Mouse (Mus musculus): ENCODE data around the gene Slit3. TPM values are rescaled to one million over a fixed set of nuclear protein-coding genes. Genes with fewer than 3 reads are reported as not detected.

The Slit3 gene
- polyA plus RNA-seq, 1 experiment from 2014 or later = 4.5 TPM

- Histone ChIP-seq H3K27me3 (ENCODE audit: control insufficient read depth, insufficient read depth, low read depth, low read length) (peaks cover 10% of the 10 kb centered on the region), H3K4me3 (ENCODE audit: low read depth, low read length) (no peak overlapping the region)
- 30% methylated on average over 3 of the region's 3 CpGs for WGBS
Observed at GRCm38 (mm10) chr11:35406045-35406444, 285.0 kb downstream of the Slit3 start.

GRCm38 (mm10) chr11:35406522-35406921 is 285.5 kb downstream of the Slit3 start:
- Histone ChIP-seq H3K27ac (ENCODE audit: low read length) (no peak overlapping the region), H3K9me3 (replicated peaks; ENCODE audit: control insufficient read depth, low read length, poor library complexity, severe bottlenecking) (no peaks in the 10 kb centered on the region), H3K36me3 (ENCODE audit: control insufficient read depth, insufficient read depth, low read length) (no peaks in the 10 kb centered on the region), H3K4me3 (ENCODE audit: low read depth, low read length) (no peak overlapping the region), H3K4me1 (ENCODE audit: control insufficient read depth, insufficient read depth, low read length) (0 out of 2 replicates have a peak, but pooled peaks cover 3% of the 10 kb centered on the region), H3K27me3 (ENCODE audit: control insufficient read depth, insufficient read depth, low read depth, low read length) (peaks cover 10% of the 10 kb centered on the region), H3K9ac (ENCODE audit: low read depth, low read length) (no peak overlapping the region), H3K4me2 (ENCODE audit: low read length) (no peak overlapping the region)
- 48% methylated on average over 6 of the region's 6 CpGs for WGBS
- no peak for ATAC-seq

More at GRCm38 (mm10) chr11:35406045-35406444, 285.0 kb downstream of the Slit3 start:
- Histone ChIP-seq H3K27ac (ENCODE audit: low read length) (no peak overlapping the region), H3K9me3 (replicated peaks; ENCODE audit: control insufficient read depth, low read length, poor library complexity, severe bottlenecking) (no peaks in the 10 kb centered on the region), H3K4me1 (ENCODE audit: control insufficient read depth, insufficient read depth, low read length) (0 out of 2 replicates have a peak, but pooled peaks cover 3% of the 10 kb centered on the region), H3K9ac (ENCODE audit: low read depth, low read length) (no peak overlapping the region), H3K4me2 (ENCODE audit: low read length) (no peak overlapping the region), H3K36me3 (ENCODE audit: control insufficient read depth, insufficient read depth, low read length) (no peaks in the 10 kb centered on the region)
- ATAC-seq = no peak

GRCm38 (mm10) chr11:35407341-35408154 is 286.5 kb downstream of the Slit3 start:
- Histone ChIP-seq H3K27ac (ENCODE audit: low read length) (no peak overlapping the region), H3K4me3 (ENCODE audit: low read depth, low read length) (no peak overlapping the region), H3K9ac (ENCODE audit: low read depth, low read length) (no peak overlapping the region), H3K4me1 (ENCODE audit: control insufficient read depth, insufficient read depth, low read length) (0 out of 2 replicates have a peak, but pooled peaks cover 3% of the 10 kb centered on the region), H3K9me3 (replicated peaks; ENCODE audit: control insufficient read depth, low read length, poor library complexity, severe bottlenecking) (no peaks in the 10 kb centered on the region), H3K27me3 (ENCODE audit: control insufficient read depth, insufficient read depth, low read depth, low read length) (peaks cover 10% of the 10 kb centered on the region), H3K36me3 (ENCODE audit: control insufficient read depth, insufficient read depth, low read length) (no peaks in the 10 kb centered on the region), H3K4me2 (ENCODE audit: low read length) (no peak overlapping the region)
- WGBS = 49% methylated on average over 12 of the region's 12 CpGs
- peak; percentile 82 for ATAC-seq

GRCm38 (mm10) chr11:35410431-35410830 is 289.4 kb downstream of the Slit3 start:
- no peak for ATAC-seq
- Histone ChIP-seq H3K9ac (ENCODE audit: low read depth, low read length) (no peak overlapping the region), H3K27me3 (ENCODE audit: control insufficient read depth, insufficient read depth, low read depth, low read length) (peaks cover 10% of the 10 kb centered on the region), H3K4me1 (ENCODE audit: control insufficient read depth, insufficient read depth, low read length) (0 out of 2 replicates have a peak, but pooled peaks cover 3% of the 10 kb centered on the region), H3K4me3 (ENCODE audit: low read depth, low read length) (no peak overlapping the region), H3K4me2 (ENCODE audit: low read length) (no peak overlapping the region), H3K9me3 (replicated peaks; ENCODE audit: control insufficient read depth, low read length, poor library complexity, severe bottlenecking) (no peaks in the 10 kb centered on the region), H3K27ac (ENCODE audit: low read length) (no peak overlapping the region), H3K36me3 (ENCODE audit: control insufficient read depth, insufficient read depth, low read length) (no peaks in the 10 kb centered on the region)
- 68% methylated on average over 3 of the region's 3 CpGs for WGBS

- WGBS = 46% methylated on average over 9 of the region's 9 CpGs
Observed at GRCm38 (mm10) chr11:35415768-35416401, 294.9 kb downstream of the Slit3 start.

GRCm38 (mm10) chr11:35416402-35417093 is 295.5 kb downstream of the Slit3 start:
- H3K36me3 ChIP-seq (ENCODE audit: control insufficient read depth, insufficient read depth, low read length) = no peaks in the 10 kb centered on the region
- ATAC-seq = 0 out of 2 replicates have a peak, but pooled peaks have one; percentile 25
- no peak overlapping the region for H3K27ac ChIP-seq (ENCODE audit: low read length)
- no peak overlapping the region for H3K4me3 ChIP-seq (ENCODE audit: low read depth, low read length)
- 48% methylated on average over 14 of the region's 14 CpGs for WGBS
- H3K4me2 ChIP-seq (ENCODE audit: low read length) = no peak overlapping the region
- H3K9ac ChIP-seq (ENCODE audit: low read depth, low read length) = no peak overlapping the region
- no peaks in the 10 kb centered on the region for H3K4me1 ChIP-seq (ENCODE audit: control insufficient read depth, insufficient read depth, low read length)
- no peaks in the 10 kb centered on the region for H3K9me3 ChIP-seq (replicated peaks; ENCODE audit: control insufficient read depth, low read length, poor library complexity, severe bottlenecking)
- no peaks in the 10 kb centered on the region; the same call in 1 of the 2 replicates for H3K27me3 ChIP-seq (ENCODE audit: control insufficient read depth, insufficient read depth, low read depth, low read length)

More at GRCm38 (mm10) chr11:35415768-35416401, 294.9 kb downstream of the Slit3 start:
- H3K27ac ChIP-seq (ENCODE audit: low read length) = no peak overlapping the region
- H3K9me3 ChIP-seq (replicated peaks; ENCODE audit: control insufficient read depth, low read length, poor library complexity, severe bottlenecking) = no peaks in the 10 kb centered on the region
- ATAC-seq = no peak
- H3K4me3 ChIP-seq (ENCODE audit: low read depth, low read length) = no peak overlapping the region
- peaks cover 1% of the 10 kb centered on the region; the same call in 1 of the 2 replicates for H3K27me3 ChIP-seq (ENCODE audit: control insufficient read depth, insufficient read depth, low read depth, low read length)
- H3K9ac ChIP-seq (ENCODE audit: low read depth, low read length) = no peak overlapping the region
- H3K4me1 ChIP-seq (ENCODE audit: control insufficient read depth, insufficient read depth, low read length) = no peaks in the 10 kb centered on the region
- no peaks in the 10 kb centered on the region for H3K36me3 ChIP-seq (ENCODE audit: control insufficient read depth, insufficient read depth, low read length)
- no peak overlapping the region for H3K4me2 ChIP-seq (ENCODE audit: low read length)

- H3K36me3 ChIP-seq (ENCODE audit: control insufficient read depth, insufficient read depth, low read length) = no peaks in the 10 kb centered on the region
- no peaks in the 10 kb centered on the region for H3K9me3 ChIP-seq (replicated peaks; ENCODE audit: control insufficient read depth, low read length, poor library complexity, severe bottlenecking)
- H3K9ac ChIP-seq (ENCODE audit: low read depth, low read length) = no peak overlapping the region
- no peak overlapping the region for H3K4me3 ChIP-seq (ENCODE audit: low read depth, low read length)
- no peak for ATAC-seq
- H3K4me2 ChIP-seq (ENCODE audit: low read length) = no peak overlapping the region
- WGBS = 68% methylated on average over 13 of the region's 13 CpGs
- no peaks in the 10 kb centered on the region; the same call in 1 of the 2 replicates for H3K27me3 ChIP-seq (ENCODE audit: control insufficient read depth, insufficient read depth, low read depth, low read length)
- no peaks in the 10 kb centered on the region for H3K4me1 ChIP-seq (ENCODE audit: control insufficient read depth, insufficient read depth, low read length)
- no peak overlapping the region for H3K27ac ChIP-seq (ENCODE audit: low read length)
Observed at GRCm38 (mm10) chr11:35417911-35418552, 297.0 kb downstream of the Slit3 start.

- Histone ChIP-seq H3K4me3 (ENCODE audit: low read depth, low read length) (no peak overlapping the region), H3K36me3 (ENCODE audit: control insufficient read depth, insufficient read depth, low read length) (no peaks in the 10 kb centered on the region), H3K27me3 (ENCODE audit: control insufficient read depth, insufficient read depth, low read depth, low read length) (no peaks in the 10 kb centered on the region; the same call in 1 of the 2 replicates), H3K27ac (ENCODE audit: low read length) (no peak overlapping the region), H3K4me1 (ENCODE audit: control insufficient read depth, insufficient read depth, low read length) (no peaks in the 10 kb centered on the region), H3K9ac (ENCODE audit: low read depth, low read length) (no peak overlapping the region), H3K4me2 (ENCODE audit: low read length) (no peak overlapping the region), H3K9me3 (replicated peaks; ENCODE audit: control insufficient read depth, low read length, poor library complexity, severe bottlenecking) (no peaks in the 10 kb centered on the region)
- no peak for ATAC-seq
- 74% methylated on average over 5 of the region's 5 CpGs for WGBS
Observed at GRCm38 (mm10) chr11:35419013-35419412, 298.0 kb downstream of the Slit3 start.

Data from midbrain, embryonic 16.5 days (tissue).